Mouse (Mus musculus) urinary bladder, adult 2 months (tissue): ENCODE data around the gene 3100002H09Rik. TPM values are rescaled to one million over a fixed set of nuclear protein-coding genes. Genes with fewer than 3 reads are reported as not detected.

Source experiments
- polyA plus RNA-seq: library from polyadenylated mRNA; depleted of rRNA; stranded (reverse); fragments of >200 nt; gene quantifications from 2 replicates; pipeline ENCODE4 v1.2.3, GENCODE M21; 2012; rRNA removed

3100002H09Rik gene
- polyA plus RNA-seq, 1 experiment, result not detected

Other genes starting within 250 kb of the 3100002H09Rik start
- gene Pou3f1, start 46.0 kb upstream of the 3100002H09Rik start, polyA plus RNA-seq, result 0.14 and 0.18 TPM in 2 replicates
- gene Utp11, start 82.8 kb upstream of the 3100002H09Rik start, polyA plus RNA-seq, result 31.6 and 32.9 TPM in 2 replicates
- gene Fhl3, start 89.9 kb upstream of the 3100002H09Rik start, polyA plus RNA-seq, result 2.7 and 5.2 TPM in 2 replicates
- gene Sf3a3, start 104.0 kb upstream of the 3100002H09Rik start, polyA plus RNA-seq, result 38.1 and 40.4 TPM in 2 replicates
- gene Inpp5b, start 131.0 kb upstream of the 3100002H09Rik start, polyA plus RNA-seq, result 30.0 and 34.8 TPM in 2 replicates
- gene Mtf1, start 191.3 kb upstream of the 3100002H09Rik start, polyA plus RNA-seq, result 9.0 and 10.1 TPM in 2 replicates
- gene Yrdc, start 239.9 kb upstream of the 3100002H09Rik start, polyA plus RNA-seq, result 32.5 and 47.3 TPM in 2 replicates
- gene 1110065P20Rik, start 240.4 kb upstream of the 3100002H09Rik start, polyA plus RNA-seq, result 32.4 and 37.5 TPM in 2 replicates